Mouse (Mus musculus) skeletal muscle tissue, postnatal 0 days (tissue): ENCODE results near the gene Lrtm1. TPM values are rescaled to one million over a fixed set of nuclear protein-coding genes. Genes with fewer than 3 reads are reported as not detected.

Experiments used
- polyA plus RNA-seq: library from polyadenylated mRNA; unstranded; fragments of >200 nt; fragmentation: Nextera tagmentation; extraction: Ambion mirVana; gene quantifications from 2 replicates; pipeline ENCODE4 v1.2.1, GENCODE M21; 2015

Gene Lrtm1
- polyA plus RNA-seq: 12.8 and 16.3 TPM in 2 replicates

DNA sequence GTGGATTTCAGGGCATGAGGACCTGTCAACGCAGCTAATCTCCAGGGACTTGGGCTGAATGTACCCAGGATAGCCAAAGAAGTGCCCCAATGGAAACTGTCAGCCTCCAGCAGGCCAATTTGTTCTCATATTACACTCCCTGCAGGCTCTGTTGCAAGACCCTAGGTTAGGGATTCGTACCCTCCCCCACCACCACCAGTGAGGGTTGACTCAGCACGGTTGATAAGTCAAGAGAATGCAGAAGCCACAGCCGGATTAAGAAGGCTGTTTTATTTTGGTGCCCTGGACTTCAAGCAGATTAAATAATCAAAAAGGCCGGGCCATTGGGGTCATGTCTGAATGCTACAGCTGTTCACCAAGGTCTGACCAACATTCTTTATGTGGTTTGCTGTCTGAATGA, at the start of gene Lrtm1:
TSS of gene Lrtm1 (plus strand) at position 326 of the 400 bp plus-strand sequence.

